Mouse (Mus musculus) cerebellum, adult 2 months (tissue): ENCODE measurements around the gene Copb2. TPM values are rescaled to one million over a fixed set of nuclear protein-coding genes. Genes with fewer than 3 reads are reported as not detected.
A peak's percentile ranks its signal among the peaks of the same experiment; 100 is the strongest.

Source experiments
- DNase-seq, 2 experiments: peaks; one replicate each; pipeline ENCODE4 v3.0.0; 2021
- H3K27ac ChIP-seq: fragments of 200-500 bp; 2 replicates; pipeline ENCODE4 v1.5.1; 2012; ENCODE audit warnings: low read length, control low read depth, inconsistent platforms; ENCODE audit not compliant: insufficient read depth
- H3K27me3 ChIP-seq: fragments of 200-500 bp; 2 replicates; pipeline ENCODE4 v1.6.1; 2012; ENCODE audit warnings: inconsistent platforms, mild to moderate bottlenecking, low read length, moderate library complexity; ENCODE audit not compliant: control insufficient read depth, insufficient read depth
- H3K4me1 ChIP-seq: fragments of 200-500 bp; 2 replicates; pipeline ENCODE4 v1.6.1; 2011; ENCODE audit warnings: low read length; ENCODE audit not compliant: control insufficient read depth, insufficient read depth
- H3K4me3 ChIP-seq: fragments of 200-500 bp; replicated peaks from 2 replicates; pipeline ENCODE3; 2011; ENCODE audit warnings: mild to moderate bottlenecking, low read depth, low read length, control low read depth; ENCODE audit not compliant: insufficient read depth
- CTCF ChIP-seq: fragments of 200-500 bp; IDR thresholded peaks from 2 replicates; pipeline ENCODE4 v1.5.1; 2011; ENCODE audit warnings: low read depth, mild to moderate bottlenecking, control low read depth, low read length, moderate library complexity, borderline replicate concordance; ENCODE audit not compliant: insufficient read depth
- POLR2A ChIP-seq: fragments of 200-500 bp; IDR thresholded peaks from 2 replicates; pipeline ENCODE4 v1.6.1; 2011; ENCODE audit warnings: low read length, control low read depth, borderline replicate concordance; ENCODE audit not compliant: insufficient read depth
- WGBS: fragments of 180-500 bp; shearing (Covaris S2); methylation state at CpG from one replicate; pipeline ENCODE4 v1.1.7; 2018; 5-methylcytosine and 5-hydroxymethylcytosine counted together
- polyA plus RNA-seq: library from polyadenylated mRNA; depleted of rRNA; stranded (reverse); fragments of >200 nt; gene quantifications from 2 replicates; pipeline ENCODE4 v1.2.3, GENCODE M21; 2012

The Copb2 gene
- polyA plus RNA-seq, 1 experiment, result 68.9 TPM

GRCm38 (mm10) chr9:98534675-98535280, 28.7 kb upstream of the Copb2 start:
- DNase-seq, result no peak
- Histone ChIP-seq H3K4me3 (no peak overlapping the region), H3K27me3 (no peaks in the 10 kb centered on the region; the same call in 1 of the 2 replicates), H3K27ac (no peak overlapping the region), H3K4me1 (no peaks in the 10 kb centered on the region)
- 81% methylated on average over 4 of the region's 4 CpGs for WGBS
- no peak for TF ChIP-seq CTCF
- no peak for TF ChIP-seq POLR2A

GRCm38 (mm10) chr9:98535763-98536162, 27.8 kb upstream of the Copb2 start:
- H3K27me3 ChIP-seq, result no peaks in the 10 kb centered on the region; the same call in 1 of the 2 replicates
- H3K27ac ChIP-seq, result no peak overlapping the region
- TF ChIP-seq POLR2A (no peak), CTCF (no peak)
- no peak overlapping the region for H3K4me3 ChIP-seq
- no peaks in the 10 kb centered on the region for H3K4me1 ChIP-seq
- DNase-seq, result no peak

GRCm38 (mm10) chr9:98538017-98538712, 25.4 kb upstream of the Copb2 start:
- H3K27me3 ChIP-seq, result no peaks in the 10 kb centered on the region; the same call in 1 of the 2 replicates
- TF ChIP-seq CTCF, result no peak
- TF ChIP-seq POLR2A, result no peak
- WGBS, result 54% methylated on average over 13 of the region's 13 CpGs
- no peaks in the 10 kb centered on the region for H3K4me1 ChIP-seq
- no peak for DNase-seq
- H3K27ac ChIP-seq, result no peak overlapping the region
- no peak overlapping the region for H3K4me3 ChIP-seq

GRCm38 (mm10) chr9:98538713-98539360, 24.7 kb upstream of the Copb2 start:
- H3K27me3 ChIP-seq, result no peaks in the 10 kb centered on the region; the same call in 1 of the 2 replicates
- no peak overlapping the region for H3K4me3 ChIP-seq
- H3K4me1 ChIP-seq, result no peaks in the 10 kb centered on the region
- WGBS, result 7% methylated on average over 13 of the region's 13 CpGs
- H3K27ac ChIP-seq, result no peak overlapping the region
- DNase-seq, result peak; percentile 52 to 55
- no peak for TF ChIP-seq POLR2A
- peak; percentile 55; the same call in 1 of the 2 replicates for TF ChIP-seq CTCF

GRCm38 (mm10) chr9:98544042-98544441, 19.5 kb upstream of the Copb2 start:
- Histone ChIP-seq H3K4me3 (no peak overlapping the region), H3K27ac (no peak overlapping the region), H3K4me1 (no peaks in the 10 kb centered on the region), H3K27me3 (no peaks in the 10 kb centered on the region; the same call in 1 of the 2 replicates)
- DNase-seq, result no peak
- TF ChIP-seq CTCF, result no peak
- WGBS, result 87% methylated on average over 3 of the region's 3 CpGs

GRCm38 (mm10) chr9:98583852-98584251, 20.3 kb downstream of the Copb2 start:
- no peak overlapping the region for H3K4me3 ChIP-seq
- no peaks in the 10 kb centered on the region for H3K4me1 ChIP-seq
- H3K27me3 ChIP-seq, result no peaks in the 10 kb centered on the region
- 81% methylated on average over 4 of the region's 4 CpGs for WGBS
- TF ChIP-seq POLR2A (no peak), CTCF (no peak)
- no peak overlapping the region for H3K27ac ChIP-seq
- DNase-seq, result no peak

DNA sequence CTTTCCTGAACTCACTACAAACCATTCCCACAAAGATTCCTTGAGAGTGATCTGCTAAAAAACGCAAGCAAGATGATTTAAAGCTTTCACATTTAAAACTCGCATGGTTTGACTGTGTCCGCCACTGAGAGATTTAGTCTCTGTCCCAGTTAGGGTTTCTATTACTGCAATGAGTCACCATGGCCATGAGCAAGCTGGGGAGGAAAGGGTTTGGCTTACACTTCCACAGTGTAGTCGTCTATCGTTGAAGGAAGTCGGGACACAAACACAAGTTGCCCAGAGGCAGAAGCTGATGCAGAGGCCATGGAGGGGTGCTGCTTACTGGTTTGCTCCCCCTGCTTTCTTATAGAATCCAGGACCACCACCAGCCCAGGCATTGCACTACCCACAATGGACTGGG, 36.6 kb downstream of the Copb2 start:
- no peak for DNase-seq
- TF ChIP-seq POLR2A (no peak), CTCF (no peak)
- Histone ChIP-seq H3K4me3 (no peak overlapping the region), H3K27me3 (no peaks in the 10 kb centered on the region; the same call in 1 of the 2 replicates), H3K4me1 (no peaks in the 10 kb centered on the region), H3K27ac (no peak overlapping the region)
- WGBS, result 89% methylated on average over 6 of the region's 6 CpGs
